Mouse (Mus musculus) olfactory bulb, adult 2 months (tissue): ENCODE data around the gene Ednra.

ENCODE experiments used
- CTCF ChIP-seq: fragments of 200-500 bp; IDR thresholded peaks from 2 replicates; pipeline ENCODE4 v1.5.1; 2012; ENCODE audit warnings: low read depth, mild to moderate bottlenecking, low read length, moderate library complexity; ENCODE audit not compliant: insufficient read depth
- POLR2A ChIP-seq: fragments of 200-500 bp; IDR thresholded peaks from 2 replicates; pipeline ENCODE4 v1.6.1; 2012; ENCODE audit warnings: mild to moderate bottlenecking, low read depth, low read length, moderate library complexity; ENCODE audit not compliant: insufficient read depth

- no peak for TF ChIP-seq CTCF
- TF ChIP-seq POLR2A, result no peak
Observed at GRCm38 (mm10) chr8:77744476-77744875, 20.2 kb upstream of the Ednra start.
